Mouse (Mus musculus) olfactory bulb, adult 2 months (tissue): ENCODE results near the gene Il1rapl2. TPM values are rescaled to one million over a fixed set of nuclear protein-coding genes. Genes with fewer than 3 reads are reported as not detected.
"Not testable (repeated sequence)": the region's sequence is repeated elsewhere in the genome, so short reads cannot be mapped to it uniquely, and the experiment has no call there.

Experiments
- H3K27ac ChIP-seq: fragments of 200-500 bp; 2 replicates; pipeline ENCODE4 v1.5.1; 2012; ENCODE audit warnings: low read depth, low read length; ENCODE audit not compliant: insufficient read depth
- H3K4me1 ChIP-seq: fragments of 200-500 bp; 2 replicates; pipeline ENCODE4 v1.6.1; 2012; ENCODE audit warnings: low read length; ENCODE audit not compliant: control insufficient read depth, insufficient read depth
- H3K4me3 ChIP-seq: fragments of 200-500 bp; 2 replicates; pipeline ENCODE4 v1.5.1; 2012; ENCODE audit warnings: mild to moderate bottlenecking, low read depth, low read length, moderate library complexity; ENCODE audit not compliant: insufficient read depth
- CTCF ChIP-seq: fragments of 200-500 bp; IDR thresholded peaks from 2 replicates; pipeline ENCODE4 v1.5.1; 2012; ENCODE audit warnings: low read depth, mild to moderate bottlenecking, low read length, moderate library complexity; ENCODE audit not compliant: insufficient read depth
- POLR2A ChIP-seq: fragments of 200-500 bp; IDR thresholded peaks from 2 replicates; pipeline ENCODE4 v1.6.1; 2012; ENCODE audit warnings: mild to moderate bottlenecking, low read depth, low read length, moderate library complexity; ENCODE audit not compliant: insufficient read depth
- WGBS: fragments of 180-500 bp; shearing (Covaris S2); methylation state at CpG from one replicate; pipeline ENCODE4 v1.1.7; 2018; 5-methylcytosine and 5-hydroxymethylcytosine counted together
- polyA plus RNA-seq: library from polyadenylated mRNA; stranded (reverse); fragments of >200 nt; gene quantifications from 2 replicates; pipeline ENCODE4 v1.2.4, GENCODE M21; 2012; ENCODE audit warnings: low replicate concordance; ENCODE audit not compliant: missing spikeins, insufficient read depth, insufficient read length

Gene Il1rapl2
- polyA plus RNA-seq, 1 experiment = not detected

- WGBS = 92% methylated on average over 3 of the region's 3 CpGs
Observed at GRCm38 (mm10) chrX:138043113-138043512, 472.7 kb downstream of the Il1rapl2 start.

GRCm38 (mm10) chrX:138103954-138104353 lies 533.5 kb downstream of the Il1rapl2 start:
- no peaks in the 10 kb centered on the region for H3K4me1 ChIP-seq
- WGBS = 77% methylated on average over 6 of the region's 6 CpGs
- TF ChIP-seq POLR2A (no peak), CTCF (no peak)

More at GRCm38 (mm10) chrX:138043113-138043512, 472.7 kb downstream of the Il1rapl2 start:
- Histone ChIP-seq H3K4me1 (no peaks in the 10 kb centered on the region), H3K4me3 (no peak overlapping the region), H3K27ac (no peak overlapping the region)
- TF ChIP-seq POLR2A (no peak), CTCF (no peak)

GRCm38 (mm10) chrX:138104668-138105067 lies 534.3 kb downstream of the Il1rapl2 start:
- H3K4me3 ChIP-seq = no peak overlapping the region
- TF ChIP-seq POLR2A (no peak), CTCF (no peak)
- 64% methylated on average over 3 of the region's 3 CpGs for WGBS
- no peaks in the 10 kb centered on the region for H3K4me1 ChIP-seq
- H3K27ac ChIP-seq = no peak overlapping the region

More at GRCm38 (mm10) chrX:138103954-138104353, 533.5 kb downstream of the Il1rapl2 start:
- H3K27ac ChIP-seq = no peak overlapping the region
- H3K4me3 ChIP-seq = no peak overlapping the region

GRCm38 (mm10) chrX:138170146-138170545 lies 599.7 kb downstream of the Il1rapl2 start:
- TF ChIP-seq POLR2A (no peak), CTCF (no peak)
- Histone ChIP-seq H3K4me3 (no peak overlapping the region), H3K27ac (no peak overlapping the region), H3K4me1 (no peaks in the 10 kb centered on the region)
- WGBS = 16% methylated on average over 3 of the region's 3 CpGs

- H3K27ac ChIP-seq = no peak within 1 kb of the TSS
- H3K4me1 ChIP-seq = no peaks in the 10 kb centered on the region
- TF ChIP-seq POLR2A (no peak), CTCF (no peak)
- 81% methylated on average over 3 of the region's 3 CpGs for WGBS
- H3K4me3 ChIP-seq = no peak within 1 kb of the TSS
Observed at GRCm38 (mm10) chrX:138209480-138209879, 639.1 kb downstream of the Il1rapl2 start, which contains the start of gene Tex13a. Tex13a (minus strand) TSS chrX:138209580.

GRCm38 (mm10) chrX:138234626-138235025 lies 664.2 kb downstream of the Il1rapl2 start:
- H3K27ac ChIP-seq = no peak overlapping the region
- 68% methylated on average over 4 of the region's 4 CpGs for WGBS
- no peaks in the 10 kb centered on the region for H3K4me1 ChIP-seq
- H3K4me3 ChIP-seq = no peak overlapping the region
- TF ChIP-seq POLR2A (no peak), CTCF (no peak)

- not testable (repeated sequence) for H3K4me1 ChIP-seq, H3K27ac ChIP-seq, H3K4me3 ChIP-seq
- 76% methylated on average over 1 of the region's 1 CpGs for WGBS
Observed at GRCm38 (mm10) chrX:138348736-138349135, 778.3 kb downstream of the Il1rapl2 start.

GRCm38 (mm10) chrX:138433794-138434193 lies 863.4 kb downstream of the Il1rapl2 start:
- Histone ChIP-seq H3K27ac (no peak overlapping the region), H3K4me1 (no peaks in the 10 kb centered on the region), H3K4me3 (no peak overlapping the region)
- TF ChIP-seq CTCF (no peak), POLR2A (no peak)
- WGBS = 60% methylated on average over 2 of the region's 2 CpGs

GRCm38 (mm10) chrX:138437939-138438338 lies 867.5 kb downstream of the Il1rapl2 start:
- Histone ChIP-seq H3K4me3 (no peak overlapping the region), H3K27ac (no peak overlapping the region), H3K4me1 (no peaks in the 10 kb centered on the region)
- 73% methylated on average over 3 of the region's 3 CpGs for WGBS
- TF ChIP-seq POLR2A (no peak), CTCF (no peak)

- WGBS = 40% methylated on average over 2 of the region's 2 CpGs
- no peak for TF ChIP-seq CTCF
- no peak for TF ChIP-seq POLR2A
Observed at GRCm38 (mm10) chrX:138449856-138450255, 879.4 kb downstream of the Il1rapl2 start.

More at GRCm38 (mm10) chrX:138449856-138450255, 879.4 kb downstream of the Il1rapl2 start:
- no peaks in the 10 kb centered on the region for H3K4me1 ChIP-seq
- no peak overlapping the region for H3K27ac ChIP-seq
- no peak overlapping the region for H3K4me3 ChIP-seq
